16 mouse cellular contexts compared by ENCODE assay signal in genomic region chr12:108914198-108914597, GRCm38 (mm10). TPM values are rescaled to one million over a fixed set of nuclear protein-coding genes. Genes with fewer than 3 reads are reported as not detected.
A peak's percentile ranks its signal among the peaks of the same experiment; 100 is the strongest.
DNase-seq lines count a peak whose midpoint lies in the region; ATAC-seq and TF ChIP-seq lines count a peak whose summit lies in the region.
"Had no signal": no experiment of that assay in that cellular context is flagged by ENCODE, and none has a peak within 500 bp of the region (broad histone marks: within the 10 kb centered on the region; RNA-seq: fewer than 3 reads in every experiment).

No protein-coding gene starts in this region.

- CTCF ChIA-PET in Patski (lab: Charles Lee): interaction anchor here (1.1 to 1.3 kb wide), 2 partner anchors 9 to 10 kb away, joined by 4 read pairs; no protein-coding TSS in a partner anchor

- WGBS in forebrain, embryonic 12.5 days: 43% methylated on average over 3 of the region's 3 CpGs
- 44% methylated on average over 3 of the region's 3 CpGs for WGBS in forebrain, embryonic 16.5 days
- WGBS in limb, embryonic 13.5 days: 43% methylated on average over 3 of the region's 3 CpGs

- no peak for TF ChIP-seq CTCF in layer of hippocampus, adult 2 months (conservative IDR thresholded peaks at IDR 0.05)
- no peak for TF ChIP-seq CTCF in Patski (IDR thresholded peaks at IDR 0.05)

- no peak for DNase-seq in layer of hippocampus, adult 2 months (ENCODE audit: low spot score in 2 of 2)
- DNase-seq in layer of hippocampus, adult 9-10 months (ENCODE audit: low spot score): no peak
- no peak for DNase-seq in Patski (ENCODE audit: low read depth, low spot score)
- no peak for DNase-seq in embryo, embryonic 9.5 days (ENCODE audit: extremely low spot score)
- no peak for DNase-seq in left cerebral cortex, adult 8-10 months (ENCODE audit: low spot score in 2 of 2)
- DNase-seq: adrenal gland, postnatal 25 days; cerebellum, adult 9-11 months; layer of hippocampus, postnatal 36 days; lung, postnatal 10 days; thymus, adult 2 months had no signal

- POLR2A ChIA-PET in Patski (lab: Charles Lee): no interaction called here

- H3K27me3 ChIP-seq in forebrain, embryonic 12.5 days: peaks cover 8% of the 10 kb centered on the region
- H3K27me3 ChIP-seq in forebrain, embryonic 16.5 days (replicated peaks; ENCODE audit: control insufficient read depth, insufficient read depth, low read length): no peaks in the 10 kb centered on the region
- no peaks in the 10 kb centered on the region for H3K27me3 ChIP-seq in Patski
- peaks cover 18% of the 10 kb centered on the region; the same call in 1 of the 2 replicates for H3K27me3 ChIP-seq in limb, embryonic 13.5 days
- H3K27me3 ChIP-seq: hindbrain, embryonic 15.5 days had no signal

- peaks cover 88% of the 10 kb centered on the region for H3K4me1 ChIP-seq in forebrain, embryonic 12.5 days
- H3K4me1 ChIP-seq in forebrain, embryonic 16.5 days (replicated peaks; ENCODE audit: control insufficient read depth, insufficient read depth, low read length): peaks cover 35% of the 10 kb centered on the region
- peaks cover 89% of the 10 kb centered on the region for H3K4me1 ChIP-seq in limb, embryonic 13.5 days

- ATAC-seq in forebrain, embryonic 12.5 days (ENCODE audit: low FRiP score): no peak
- ATAC-seq in forebrain, embryonic 16.5 days: no peak
- peak; percentile 56 for ATAC-seq in Patski
- ATAC-seq in limb, embryonic 13.5 days (ENCODE audit: low FRiP score, low read depth): no peak

- H3K4me2 ChIP-seq in forebrain, embryonic 12.5 days: no peak overlapping the region
- no peak overlapping the region for H3K4me2 ChIP-seq in forebrain, embryonic 16.5 days (ENCODE audit: low read length)
- H3K4me2 ChIP-seq in limb, embryonic 13.5 days (replicated peaks): peak overlapping the region; percentile 17
- H3K4me2 ChIP-seq: hindbrain, embryonic 15.5 days; liver, embryonic 11.5 days had no signal

- no peaks in the 10 kb centered on the region for H3K9me3 ChIP-seq in forebrain, embryonic 12.5 days
- no peaks in the 10 kb centered on the region for H3K9me3 ChIP-seq in forebrain, embryonic 16.5 days (ENCODE audit: control insufficient read depth, low read length)
- H3K9me3 ChIP-seq in limb, embryonic 13.5 days: no peaks in the 10 kb centered on the region
- H3K9me3 ChIP-seq: hindbrain, embryonic 15.5 days had no signal

- 0 out of 2 replicates have a peak overlapping the region, but pooled peaks have one; percentile 38 for H3K27ac ChIP-seq in forebrain, embryonic 12.5 days
- no peak overlapping the region for H3K27ac ChIP-seq in forebrain, embryonic 16.5 days (ENCODE audit: low read length)
- H3K27ac ChIP-seq in layer of hippocampus, adult 2 months: peak overlapping the region; percentile 89
- H3K27ac ChIP-seq in limb, embryonic 13.5 days: peak overlapping the region; percentile 81
- H3K27ac ChIP-seq: hindbrain, embryonic 15.5 days; kidney, postnatal 0 days had no signal

- H3K36me3 ChIP-seq in forebrain, embryonic 12.5 days (replicated peaks): no peaks in the 10 kb centered on the region
- no peaks in the 10 kb centered on the region for H3K36me3 ChIP-seq in forebrain, embryonic 16.5 days (ENCODE audit: control insufficient read depth, insufficient read depth)
- H3K36me3 ChIP-seq in limb, embryonic 13.5 days: no peaks in the 10 kb centered on the region
- H3K36me3 ChIP-seq: hindbrain, embryonic 15.5 days had no signal

- in situ Hi-C loops in Patski (cut with MboI; ENCODE audit: low pct_unique_long_range_greater_than_20kb): no loop called here

- H3K9ac ChIP-seq in forebrain, embryonic 12.5 days: no peak overlapping the region
- H3K9ac ChIP-seq in forebrain, embryonic 16.5 days (replicated peaks; ENCODE audit: low read depth, low read length): no peak overlapping the region
- no peak overlapping the region for H3K9ac ChIP-seq in limb, embryonic 13.5 days
- H3K9ac ChIP-seq: hindbrain, embryonic 15.5 days had no signal

- no peak overlapping the region for H3K4me3 ChIP-seq in forebrain, embryonic 12.5 days (replicated peaks)
- H3K4me3 ChIP-seq in forebrain, embryonic 16.5 days (replicated peaks; ENCODE audit: low read length): no peak overlapping the region
- H3K4me3 ChIP-seq in layer of hippocampus, adult 2 months: no peak overlapping the region
- no peak overlapping the region for H3K4me3 ChIP-seq in limb, embryonic 13.5 days
- H3K4me3 ChIP-seq: hindbrain, embryonic 15.5 days had no signal

RNA-seq across cellular contexts. Expression of gene Wars, which starts 20.2 kb away (rescaled TPM):
- polyA plus RNA-seq in forebrain, embryonic 12.5 days (2016; fragmentation: Nextera tagmentation; extraction: Ambion mirVana): 126 and 130 TPM in 2 replicates
- 113 and 114 TPM in 2 replicates for polyA plus RNA-seq in forebrain, embryonic 16.5 days (2015; fragmentation: Nextera tagmentation; extraction: Ambion mirVana)
- total RNA-seq in layer of hippocampus, adult 2 months (2021): 10 to 100 TPM; 82.0 to 86.2 TPM
- 77.1 TPM for polyA plus RNA-seq in Patski (2021)
- polyA plus RNA-seq in limb, embryonic 13.5 days (2015; fragmentation: Nextera tagmentation; extraction: Ambion mirVana): 78.8 and 81.2 TPM in 2 replicates
- total RNA-seq in left cerebral cortex, adult 8-10 months (2022): 10 to 100 TPM; 76.5 to 92.1 (median 83.0) TPM

RNA-seq across cellular contexts. Expression of gene Wdr25, which starts 20.8 kb away (rescaled TPM):
- 7.2 and 7.6 TPM in 2 replicates for polyA plus RNA-seq in forebrain, embryonic 12.5 days (2016; fragmentation: Nextera tagmentation; extraction: Ambion mirVana)
- polyA plus RNA-seq in forebrain, embryonic 16.5 days (2015; fragmentation: Nextera tagmentation; extraction: Ambion mirVana): 8.6 and 9.1 TPM in 2 replicates
- 10 to 100 TPM; 11.0 to 12.2 TPM for total RNA-seq in layer of hippocampus, adult 2 months (2021)
- 7.5 TPM for polyA plus RNA-seq in Patski (2021)
- 9.3 and 10.0 TPM in 2 replicates for polyA plus RNA-seq in limb, embryonic 13.5 days (2015; fragmentation: Nextera tagmentation; extraction: Ambion mirVana)
- total RNA-seq in left cerebral cortex, adult 8-10 months (2022): 10 to 100 TPM in 2 of 4 experiments, 1 to 10 TPM in 2; 7.9 to 12.9 (median 10.2) TPM
